Mouse (Mus musculus): Measurements from ENCODE around the gene Prex1.
A peak's percentile ranks its signal among the peaks of the same experiment; 100 is the strongest.

The Prex1 gene

DNA sequence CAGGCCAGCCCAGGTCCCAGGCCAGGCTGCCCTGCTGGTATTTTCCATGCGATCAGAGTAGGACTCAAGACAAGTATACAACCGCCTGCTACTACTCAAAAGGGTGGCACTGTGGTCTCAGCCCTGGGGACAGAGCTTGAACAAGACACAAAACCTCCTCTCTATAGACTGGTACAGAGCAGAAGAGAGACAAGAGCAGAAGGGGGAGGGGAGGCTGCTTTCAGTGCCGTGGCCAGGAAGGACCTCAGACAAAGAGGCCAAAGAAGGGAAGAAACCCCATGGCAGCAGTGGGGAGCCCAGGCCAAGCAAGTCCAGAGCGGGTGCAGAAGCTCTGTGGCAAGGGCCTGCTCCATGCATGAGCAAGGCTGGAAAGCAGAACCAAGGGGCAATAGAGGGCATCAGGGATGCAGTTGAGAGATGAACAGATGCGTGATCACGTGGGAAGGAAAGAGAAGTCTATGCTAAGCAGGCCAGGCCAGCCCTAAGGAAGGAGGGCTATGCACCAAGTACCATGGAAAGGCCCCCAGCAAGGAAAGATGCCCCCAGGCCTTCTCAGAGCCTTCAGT is 51.0 kb downstream of the Prex1 start:
- DNase-seq (ENCODE audit: low read depth, low spot score) = no peak

DNA sequence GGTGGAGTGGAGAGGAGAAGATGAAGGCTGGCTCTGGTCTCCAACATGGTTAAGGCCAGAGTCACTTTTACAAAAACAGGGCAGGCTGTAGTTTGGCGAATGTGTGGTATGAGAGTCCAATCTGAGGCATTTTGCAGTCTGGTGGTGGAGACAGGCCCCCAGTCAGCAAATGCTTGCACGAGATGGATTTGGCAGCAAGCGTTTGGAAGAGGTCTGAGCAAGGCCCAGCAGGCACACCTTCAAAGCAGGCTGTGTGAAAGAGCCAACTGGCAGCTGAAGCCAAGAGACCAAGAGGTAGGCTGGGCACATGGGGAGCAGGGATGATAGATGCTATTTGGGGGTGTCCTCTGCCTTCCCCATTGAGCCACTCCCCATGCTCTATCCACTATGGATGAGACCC is 51.7 kb downstream of the Prex1 start:
- DNase-seq (ENCODE audit: low read depth, low spot score) = no peak

DNA sequence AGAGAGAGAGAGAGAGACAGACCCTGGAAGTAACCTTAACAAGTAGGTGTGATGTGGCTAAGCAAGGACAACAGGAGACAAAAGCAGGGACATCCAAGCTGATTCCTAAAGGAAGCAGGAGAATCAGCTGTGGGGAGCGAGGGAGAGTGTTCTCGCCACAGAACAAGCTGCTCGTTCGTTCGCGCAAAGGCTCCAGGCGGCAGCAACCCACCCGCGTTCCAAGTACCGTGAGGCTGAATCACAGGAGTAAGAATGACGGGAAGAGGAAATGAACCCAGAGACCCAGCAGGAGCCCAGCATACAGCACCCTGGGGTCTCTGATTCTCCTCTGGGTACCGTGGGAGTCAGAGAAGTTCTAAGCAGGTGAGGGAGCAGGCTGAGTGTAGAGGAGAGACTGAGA is 52.1 kb downstream of the Prex1 start:
- DNase-seq (ENCODE audit: low read depth, low spot score) = no peak

- no peak for DNase-seq (ENCODE audit: low read depth, low spot score)
Observed at GRCm38 (mm10) chr2:166658380-166658779, 55.3 kb downstream of the Prex1 start.

GRCm38 (mm10) chr2:166657451-166658011 is 56.1 kb downstream of the Prex1 start:
- DNase-seq (ENCODE audit: low read depth, low spot score) = no peak

DNA sequence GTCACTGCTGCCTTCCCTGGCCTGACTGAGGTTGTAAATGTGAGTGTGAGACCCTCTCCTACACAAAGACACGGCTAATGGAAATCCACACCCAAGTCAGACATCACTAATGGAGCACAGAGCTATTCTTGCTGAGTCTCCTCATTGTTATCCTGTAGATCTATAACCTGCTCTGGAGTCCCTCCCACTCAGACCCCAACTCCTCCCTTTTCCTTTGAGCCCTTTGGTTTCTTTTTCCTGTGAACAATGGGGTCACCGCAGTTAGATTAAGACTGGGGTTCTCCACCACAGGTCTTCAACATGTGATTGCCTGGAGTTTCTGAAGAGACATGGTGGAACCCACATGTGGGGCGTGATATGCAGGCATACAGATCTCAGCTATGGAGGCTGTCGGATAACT is 57.0 kb downstream of the Prex1 start:
- DNase-seq (ENCODE audit: low read depth, low spot score) = peak; percentile 88

GRCm38 (mm10) chr2:166655727-166656520 is 57.7 kb downstream of the Prex1 start:
- DNase-seq (ENCODE audit: low read depth, low spot score) = peak; percentile 15

GRCm38 (mm10) chr2:166655308-166655707 is 58.3 kb downstream of the Prex1 start:
- peak; percentile 55 for DNase-seq (ENCODE audit: low read depth, low spot score)

GRCm38 (mm10) chr2:166654875-166655274 is 58.8 kb downstream of the Prex1 start:
- DNase-seq (ENCODE audit: low read depth, low spot score) = no peak

DNA sequence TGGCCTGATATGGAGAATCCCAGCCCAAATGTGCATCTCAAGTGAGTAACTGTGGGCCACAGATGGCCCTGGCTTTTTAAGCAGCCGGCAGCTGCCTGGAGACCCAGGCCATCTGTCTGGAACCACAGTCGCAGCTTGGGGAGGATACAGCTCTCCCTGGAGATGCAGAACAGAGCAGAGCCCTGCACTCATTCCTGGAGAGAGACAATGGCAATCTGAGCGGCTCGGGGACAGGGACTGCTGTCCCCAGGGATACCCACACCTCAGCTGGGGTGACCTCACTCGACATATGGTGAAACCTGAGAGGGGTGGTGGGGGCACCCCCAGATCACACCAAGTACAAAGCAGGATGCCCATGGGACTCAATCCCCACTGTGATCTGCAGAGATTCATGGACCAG is 60.1 kb downstream of the Prex1 start:
- no peak for DNase-seq (ENCODE audit: low read depth, low spot score)

DNA sequence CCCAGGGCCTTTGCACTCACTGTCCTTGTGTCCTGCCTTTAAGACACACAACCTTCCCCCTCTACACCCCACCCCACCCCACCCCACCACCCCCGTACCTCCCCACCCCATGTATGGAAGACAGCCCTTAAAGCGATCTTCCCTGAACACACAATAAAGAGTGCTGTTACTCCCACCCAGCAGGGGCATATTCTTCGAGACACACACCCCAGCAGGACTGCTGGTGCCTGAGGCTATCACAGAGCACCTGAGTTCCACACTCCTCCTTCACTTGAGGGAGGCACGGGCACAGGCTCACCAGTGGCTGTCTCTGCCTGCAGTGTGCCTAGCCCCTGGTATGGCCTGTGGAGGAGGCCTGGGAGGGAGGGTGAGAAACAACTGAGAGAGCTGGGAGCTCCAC is 61.0 kb downstream of the Prex1 start:
- DNase-seq (ENCODE audit: low read depth, low spot score) = peak; percentile 76

GRCm38 (mm10) chr2:166651317-166652030 is 62.2 kb downstream of the Prex1 start:
- DNase-seq (ENCODE audit: low read depth, low spot score) = no peak

DNA sequence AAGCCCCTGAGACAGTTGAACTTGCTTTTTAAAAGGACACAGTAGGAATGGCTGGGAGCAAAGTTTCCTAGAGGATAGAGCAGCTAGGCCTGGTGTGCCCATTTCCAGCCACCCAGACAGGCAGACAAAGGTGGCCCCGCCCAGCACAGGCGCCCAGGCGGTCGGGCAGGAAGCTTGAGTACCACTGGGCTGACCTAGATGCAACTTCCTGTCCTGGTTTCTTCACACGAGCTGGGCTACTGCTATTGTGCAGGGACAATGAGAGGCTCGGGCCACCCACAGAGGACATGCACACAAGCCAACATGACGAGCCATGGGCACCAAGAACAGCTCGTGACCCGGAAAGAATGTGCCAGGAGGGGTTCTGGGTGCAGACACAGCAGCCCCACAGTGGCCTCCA is 63.2 kb downstream of the Prex1 start:
- no peak for DNase-seq (ENCODE audit: low read depth, low spot score)

GRCm38 (mm10) chr2:166647242-166647641 is 66.4 kb downstream of the Prex1 start:
- DNase-seq (ENCODE audit: low read depth, low spot score) = no peak

DNA sequence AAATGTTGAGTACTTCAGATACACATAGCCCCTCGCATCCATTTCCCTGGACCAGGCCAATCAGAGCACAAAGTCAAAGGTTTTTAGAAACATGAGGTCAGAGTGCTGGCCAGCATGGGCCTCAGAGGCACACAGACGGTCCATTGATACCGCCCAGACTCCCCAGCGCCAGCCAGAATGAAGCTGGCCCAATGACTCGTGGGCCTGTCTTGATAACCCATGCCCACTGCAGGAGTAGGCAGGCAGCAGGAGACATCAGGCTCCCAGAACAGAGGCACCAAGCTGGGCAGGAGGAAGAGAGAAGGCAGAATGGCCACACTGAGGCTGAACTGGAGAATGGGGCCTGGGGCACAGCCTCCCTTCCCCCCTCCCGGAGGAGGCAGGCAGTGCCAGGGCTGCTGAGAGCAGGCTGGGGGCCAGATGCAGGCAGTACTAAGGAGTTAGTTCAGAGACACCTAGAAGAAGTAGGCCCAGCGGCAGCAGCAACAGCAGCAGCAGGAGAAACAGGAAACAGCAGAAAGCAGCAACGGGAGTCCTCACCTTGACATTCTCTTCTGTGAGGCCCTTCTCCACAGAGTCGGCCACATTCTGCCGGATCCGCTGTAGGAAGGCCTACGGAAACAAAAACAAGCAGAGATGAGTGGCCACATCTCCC is 67.1 kb downstream of the Prex1 start:
- DNase-seq (ENCODE audit: low read depth, low spot score) = no peak

DNA sequence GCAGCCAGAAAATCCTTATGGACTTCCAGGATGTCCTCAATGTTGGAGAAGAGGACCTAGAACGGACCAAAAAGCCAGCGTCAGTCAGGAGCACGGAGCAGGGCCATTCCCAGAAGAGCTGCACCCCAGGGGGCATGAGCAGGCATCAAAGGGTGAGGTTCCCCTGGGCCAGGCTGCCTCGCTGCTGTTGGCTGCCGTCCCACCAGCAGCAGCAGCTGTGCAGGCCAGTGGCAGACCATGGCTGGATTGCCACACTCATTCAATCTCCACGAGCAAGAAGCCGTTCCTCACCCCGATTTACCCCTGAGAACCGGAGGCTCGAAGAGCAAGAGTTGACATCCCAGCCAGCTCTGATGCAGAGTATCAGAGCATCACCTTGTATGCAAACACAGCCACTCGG is 68.8 kb downstream of the Prex1 start:
- no peak for DNase-seq (ENCODE audit: low read depth, low spot score)

DNA sequence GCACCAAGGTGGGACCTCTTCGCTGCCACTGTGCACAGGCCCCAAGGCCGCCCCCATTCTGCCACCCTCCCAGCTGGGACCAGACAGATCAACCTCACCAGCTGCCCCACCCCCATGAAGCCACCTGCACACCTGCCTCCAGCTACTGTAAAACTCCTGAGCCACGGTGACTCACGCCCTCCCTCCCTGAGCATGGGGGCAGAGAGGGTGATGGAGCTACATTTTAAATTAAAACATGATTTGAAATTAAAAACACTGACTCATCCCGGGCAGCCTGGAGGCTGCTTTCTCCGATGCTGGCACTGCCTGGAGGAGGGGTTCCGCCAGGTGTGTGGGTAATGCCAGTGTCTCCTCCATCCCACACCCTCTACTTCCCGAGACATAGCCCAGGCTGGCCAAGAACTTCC is 71.0 kb downstream of the Prex1 start:
- DNase-seq (ENCODE audit: low read depth, low spot score) = no peak

DNA sequence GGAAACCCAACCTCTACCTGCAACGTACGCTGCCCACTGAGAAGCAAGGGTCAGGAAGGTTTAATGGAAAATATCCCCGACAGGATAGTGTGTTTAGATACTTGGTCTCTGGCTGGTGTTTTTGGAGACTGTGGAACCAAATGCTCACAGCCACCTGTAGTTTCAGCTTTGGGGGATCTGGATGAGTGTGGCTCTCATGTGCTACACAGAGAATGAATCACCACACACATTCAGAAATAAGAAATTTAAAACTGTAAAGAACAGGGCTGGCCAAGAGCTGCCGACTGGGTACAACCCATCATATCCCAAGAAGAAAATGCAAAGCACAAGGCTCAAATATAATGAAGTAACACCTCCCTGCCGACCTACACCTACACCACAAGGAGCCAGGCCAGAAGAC is 73.9 kb downstream of the Prex1 start:
- no peak for DNase-seq (ENCODE audit: low read depth, low spot score)

- no peak for DNase-seq (ENCODE audit: low read depth, low spot score)
Observed at GRCm38 (mm10) chr2:166638947-166639641, 74.5 kb downstream of the Prex1 start.

DNA sequence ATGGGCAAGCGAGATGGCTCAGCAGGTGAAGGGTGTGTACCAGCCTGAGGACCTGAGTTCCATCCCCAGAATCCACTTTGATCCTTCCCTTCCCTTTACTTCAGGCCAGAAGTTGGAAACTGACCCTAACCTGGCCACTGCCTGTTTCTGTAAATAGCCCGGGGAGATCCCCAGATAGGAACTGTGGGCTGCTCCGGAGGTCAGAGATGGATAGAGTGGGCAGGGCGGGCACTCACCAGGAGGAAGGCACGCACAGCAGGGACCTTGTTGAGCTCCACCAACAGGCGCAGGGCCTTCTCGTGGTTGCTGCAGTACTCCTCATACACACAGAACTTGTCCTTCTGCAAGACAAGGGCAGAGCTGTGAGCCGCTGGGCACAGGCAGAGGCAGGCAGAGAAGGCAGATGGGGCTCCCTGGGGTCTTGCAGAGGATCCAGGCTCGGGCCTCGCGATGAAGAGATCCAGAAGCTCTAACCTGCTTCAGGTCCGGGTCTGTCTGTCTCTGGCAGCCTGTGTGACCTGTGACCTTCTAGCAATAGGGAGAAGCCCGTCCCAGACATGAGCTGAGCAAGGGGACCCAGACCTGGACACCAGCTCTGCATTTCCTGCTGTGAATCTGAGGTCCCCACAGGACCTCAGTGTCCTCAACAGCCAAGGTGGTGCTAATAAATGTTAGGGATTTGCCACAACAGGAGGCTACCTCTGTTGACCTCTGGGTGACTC is 75.4 kb downstream of the Prex1 start:
- DNase-seq (ENCODE audit: low read depth, low spot score) = no peak

DNA sequence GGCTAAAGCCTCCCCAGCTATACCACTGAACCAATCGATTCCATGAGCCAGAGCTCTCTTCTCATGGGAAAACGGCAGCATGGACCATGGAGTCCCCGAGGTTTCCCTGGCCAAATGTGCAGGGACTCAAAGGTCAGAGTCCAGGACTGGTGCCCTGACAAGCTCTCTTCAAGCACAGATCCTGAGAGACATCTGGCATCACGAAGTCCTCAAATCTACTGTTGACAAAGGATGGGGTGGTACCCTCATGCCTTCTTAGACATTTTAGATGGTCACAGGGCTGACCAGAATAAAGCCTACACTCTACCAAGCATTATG is 76.0 kb downstream of the Prex1 start:
- no peak for DNase-seq (ENCODE audit: low read depth, low spot score)
